Mouse (Mus musculus) E14TG2a.4 (cell line): ENCODE measurements at regions not wholly inside any gene's neighbourhood (a gene's known extent, or its start where the extent isn't known, plus 50 kb on each side); places are given as distances from the start of the nearest gene placed in this dataset.
"Not testable (repeated sequence)": the region's sequence is repeated elsewhere in the genome, so short reads cannot be mapped to it uniquely, and the experiment has no call there.

Source experiments
- H3K27me3 ChIP-seq: 2 replicates; pipeline ENCODE4 v1.6.1; 2014; ENCODE audit warnings: low read length, control low read depth; ENCODE audit not compliant: insufficient read depth
- H3K36me3 ChIP-seq: 2 replicates; pipeline ENCODE4 v1.6.1; 2014; ENCODE audit warnings: low read length, control low read depth; ENCODE audit not compliant: insufficient read depth
- H3K4me1 ChIP-seq: replicated peaks from 2 replicates; pipeline ENCODE4 v1.6.1; 2014; ENCODE audit warnings: low read depth, low read length, control low read depth
- H3K4me3 ChIP-seq: replicated peaks from 2 replicates; pipeline ENCODE4 v1.5.1; 2014; ENCODE audit warnings: mild to moderate bottlenecking, low read length
- H3K9me3 ChIP-seq: 2 replicates; pipeline ENCODE4 v1.6.1; 2014; ENCODE audit warnings: low read length, control low read depth
- CTCF ChIP-seq: conservative IDR thresholded peaks from 2 replicates; pipeline ENCODE4 v1.5.1; 2014; ENCODE audit warnings: low read length
- NANOG ChIP-seq: IDR thresholded peaks from 2 replicates; pipeline ENCODE4 v1.6.1; 2014; ENCODE audit warnings: borderline replicate concordance, low read length, mixed read lengths
- POU5F1 ChIP-seq: IDR thresholded peaks from 2 replicates; pipeline ENCODE4 v1.6.1; 2014; ENCODE audit warnings: low read length, borderline replicate concordance

DNA sequence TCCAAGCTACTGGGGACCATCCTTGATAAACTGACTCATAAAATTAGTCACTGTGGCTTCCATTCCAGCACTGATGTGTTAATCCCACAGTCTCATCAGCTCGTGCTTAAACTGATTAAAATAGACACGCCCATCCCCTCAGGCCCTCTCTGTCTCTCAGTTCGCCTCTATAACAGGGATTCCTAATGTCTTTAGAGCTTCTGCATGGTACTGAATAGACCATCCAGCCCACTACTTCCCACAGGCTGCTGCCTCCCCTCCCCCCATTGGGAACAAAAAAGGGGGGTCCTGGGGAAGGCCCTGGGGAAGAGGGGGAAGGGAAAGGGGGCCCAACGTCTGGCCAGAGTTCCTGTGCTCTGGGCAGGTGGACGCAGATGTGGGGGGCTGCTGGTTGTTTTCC is 119.7 kb upstream of the Kctd3 start:
- no peaks in the 10 kb centered on the region for H3K36me3 ChIP-seq
- peaks cover 4% of the 10 kb centered on the region for H3K4me1 ChIP-seq
- H3K4me3 ChIP-seq: no peak overlapping the region
- H3K9me3 ChIP-seq: no peaks in the 10 kb centered on the region
- H3K27me3 ChIP-seq: no peaks in the 10 kb centered on the region
- TF ChIP-seq CTCF (no peak), NANOG (no peak), POU5F1 (no peak)

DNA sequence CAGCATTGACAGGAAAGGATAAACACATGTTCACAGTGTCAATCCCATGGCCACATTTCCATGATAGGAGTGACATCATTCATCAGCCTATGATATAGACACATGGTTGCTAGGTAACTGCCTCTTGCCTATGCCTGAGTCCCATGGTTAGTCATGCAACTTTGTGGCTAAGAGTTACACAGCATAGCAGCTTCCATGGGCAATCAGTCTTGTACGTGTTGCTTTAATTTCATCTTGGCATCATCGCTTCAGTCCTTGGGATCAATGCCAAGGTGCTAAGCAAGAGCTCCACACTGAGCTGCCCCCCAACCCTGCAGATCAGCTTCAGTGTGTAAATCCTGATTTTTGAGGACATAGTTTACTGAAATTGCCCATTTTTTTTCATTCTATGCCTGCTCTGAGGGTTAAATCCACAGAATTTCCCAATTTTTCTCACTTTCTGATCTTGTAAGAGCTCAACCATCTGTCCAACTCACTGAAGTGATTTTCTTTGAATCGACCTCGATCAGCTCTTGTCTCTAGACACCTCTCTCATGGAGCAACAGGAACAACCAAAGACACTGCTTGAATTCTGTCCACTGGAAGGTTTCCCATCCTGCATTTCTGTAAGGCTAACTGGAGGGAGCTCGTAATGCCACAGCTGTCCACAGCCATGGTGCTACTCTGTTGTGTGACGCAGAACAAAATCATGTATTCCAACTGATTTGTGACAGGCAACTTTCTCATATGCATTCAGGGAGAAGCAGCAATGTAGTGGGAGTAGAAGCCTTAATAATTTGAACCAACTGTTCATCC is 112.5 kb upstream of the Kctd3 start:
- no peak overlapping the region for H3K4me3 ChIP-seq
- H3K9me3 ChIP-seq: no peaks in the 10 kb centered on the region
- TF ChIP-seq NANOG: no peak
- no peak for TF ChIP-seq POU5F1

DNA sequence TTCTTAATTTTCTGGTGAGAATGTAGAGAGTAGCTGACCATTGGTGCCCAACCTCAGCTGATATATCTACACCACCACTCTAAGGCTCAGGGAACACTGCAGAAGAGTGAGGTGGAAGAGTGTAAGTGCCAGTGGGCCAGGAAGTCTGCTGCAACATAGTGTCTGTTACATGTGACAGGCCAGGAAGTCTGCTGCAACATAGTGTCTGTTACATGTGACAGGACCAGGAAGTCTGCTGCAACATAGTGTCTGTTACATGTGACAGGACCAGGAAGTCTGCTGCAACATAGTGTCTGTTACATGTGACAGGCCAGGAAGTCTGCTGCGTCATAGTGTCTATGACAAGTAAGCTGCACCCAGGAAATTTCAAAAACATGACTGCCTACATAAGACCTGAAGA is 111.4 kb upstream of the Kctd3 start:
- not testable (repeated sequence) for H3K9me3 ChIP-seq, H3K4me1 ChIP-seq, H3K4me3 ChIP-seq, H3K36me3 ChIP-seq, H3K27me3 ChIP-seq

More for the DNA sequence above, 112.5 kb upstream of the Kctd3 start:
- no peaks in the 10 kb centered on the region for H3K36me3 ChIP-seq
- no peaks in the 10 kb centered on the region for H3K27me3 ChIP-seq
- H3K4me1 ChIP-seq: no peaks in the 10 kb centered on the region; the same call in 1 of the 2 replicates

DNA sequence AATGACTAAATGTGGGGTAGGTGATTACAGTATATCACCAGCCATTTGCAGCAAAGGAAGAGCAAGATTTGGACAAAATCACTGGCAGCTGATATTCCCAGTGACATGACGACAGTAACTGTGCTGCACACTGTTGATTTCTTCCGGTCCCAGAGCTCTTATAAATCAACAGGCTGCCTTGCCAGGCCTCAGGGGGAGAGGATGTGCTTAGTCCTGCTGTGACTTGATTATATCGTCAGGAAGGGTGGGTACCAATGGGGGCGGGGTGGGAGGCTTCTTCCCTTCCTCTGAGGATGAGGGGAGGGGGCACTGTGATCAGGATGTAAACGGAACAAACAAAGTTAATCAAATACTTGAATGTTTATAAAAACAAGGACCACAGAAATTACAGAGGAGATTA is 110.9 kb upstream of the Kctd3 start:
- no peaks in the 10 kb centered on the region; the same call in 1 of the 2 replicates for H3K4me1 ChIP-seq
- H3K36me3 ChIP-seq: no peaks in the 10 kb centered on the region
- H3K4me3 ChIP-seq: no peak overlapping the region
- TF ChIP-seq CTCF (no peak), POU5F1 (no peak), NANOG (no peak)
- H3K9me3 ChIP-seq: no peaks in the 10 kb centered on the region
- H3K27me3 ChIP-seq: no peaks in the 10 kb centered on the region

- TF ChIP-seq CTCF (no peak), POU5F1 (no peak), NANOG (no peak)
- H3K27me3 ChIP-seq: no peaks in the 10 kb centered on the region; the same call in 1 of the 2 replicates
- H3K9me3 ChIP-seq: no peaks in the 10 kb centered on the region
- H3K4me3 ChIP-seq: no peak overlapping the region
- H3K36me3 ChIP-seq: no peaks in the 10 kb centered on the region
- no peaks in the 10 kb centered on the region; the same call in 1 of the 2 replicates for H3K4me1 ChIP-seq
These were observed 108.3 kb upstream of the Kctd3 start for GRCm38 (mm10) chr1:189115914-189116313.

- Histone ChIP-seq H3K4me3 (no peak overlapping the region), H3K4me1 (no peaks in the 10 kb centered on the region; the same call in 1 of the 2 replicates), H3K9me3 (no peaks in the 10 kb centered on the region), H3K36me3 (no peaks in the 10 kb centered on the region), H3K27me3 (no peaks in the 10 kb centered on the region; the same call in 1 of the 2 replicates)
- TF ChIP-seq CTCF: peak; percentile 65
- TF ChIP-seq NANOG: no peak
These were observed 107.6 kb upstream of the Kctd3 start for GRCm38 (mm10) chr1:189115279-189115678.

DNA sequence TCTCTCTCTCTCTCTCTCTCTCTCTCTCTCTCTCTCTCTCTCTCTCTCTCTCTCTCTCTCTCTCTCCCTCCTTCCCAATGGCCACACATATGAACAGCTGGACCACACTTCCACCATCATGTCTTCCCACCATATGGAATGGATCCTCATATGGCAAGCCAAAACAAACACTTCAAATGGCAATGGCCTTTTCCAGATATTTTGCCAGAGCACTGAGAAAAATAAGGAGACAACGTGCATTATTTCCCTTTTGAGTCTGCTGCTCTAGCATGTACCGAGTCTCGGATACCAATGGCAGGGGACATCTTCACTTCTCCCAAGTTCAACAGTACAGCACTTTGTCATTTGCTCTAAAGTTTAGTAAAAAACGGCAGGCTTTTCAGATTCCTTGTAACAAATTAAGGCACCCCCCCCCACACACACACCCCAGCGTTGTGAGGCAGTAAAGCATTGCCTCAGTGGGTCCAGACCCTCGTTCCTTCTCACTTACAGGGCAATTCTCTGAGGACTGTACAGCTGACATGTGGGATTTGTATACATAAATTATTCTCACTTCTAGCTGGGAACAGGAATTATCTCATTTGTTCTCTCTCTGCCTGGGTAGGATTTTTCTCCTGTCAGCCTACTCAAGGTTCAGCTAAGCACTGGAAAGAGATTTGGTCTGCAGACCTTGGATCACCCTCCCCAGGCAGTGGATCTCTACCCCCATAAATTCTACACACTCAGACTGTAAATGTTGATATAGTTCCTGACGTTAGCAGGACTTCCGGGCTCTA is 100.8 kb upstream of the Kctd3 start:
- no peak for TF ChIP-seq CTCF
- TF ChIP-seq NANOG: no peak
- TF ChIP-seq POU5F1: no peak

DNA sequence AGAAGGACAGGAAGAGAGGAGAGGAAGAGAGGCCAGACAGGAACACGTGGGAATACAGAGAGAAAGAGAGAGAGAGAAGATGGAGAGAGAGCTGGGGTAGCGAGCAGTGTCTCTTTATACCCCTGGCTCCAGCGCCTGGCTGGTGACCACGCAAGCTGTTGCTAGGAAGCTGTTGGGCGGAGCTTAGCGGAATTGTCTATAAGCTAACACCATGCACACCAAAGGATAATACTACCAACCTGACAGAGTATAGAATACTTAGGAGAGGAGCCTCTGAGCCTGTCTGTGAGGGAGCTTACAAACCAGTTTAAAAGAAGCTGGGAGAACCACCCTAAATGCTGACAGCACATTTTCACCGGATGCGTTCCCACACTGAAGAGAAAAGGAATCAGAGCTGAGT is 100.2 kb upstream of the Kctd3 start:
- TF ChIP-seq NANOG: no peak
- no peak for TF ChIP-seq POU5F1
- no peak for TF ChIP-seq CTCF
- Histone ChIP-seq H3K27me3 (no peaks in the 10 kb centered on the region; the same call in 1 of the 2 replicates), H3K9me3 (no peaks in the 10 kb centered on the region), H3K4me3 (no peak overlapping the region), H3K36me3 (no peaks in the 10 kb centered on the region), H3K4me1 (no peaks in the 10 kb centered on the region)

More for the DNA sequence above, 100.8 kb upstream of the Kctd3 start:
- no peaks in the 10 kb centered on the region for H3K4me1 ChIP-seq
- no peaks in the 10 kb centered on the region for H3K36me3 ChIP-seq
- no peaks in the 10 kb centered on the region; the same call in 1 of the 2 replicates for H3K27me3 ChIP-seq
- H3K9me3 ChIP-seq: no peaks in the 10 kb centered on the region
- H3K4me3 ChIP-seq: no peak overlapping the region

DNA sequence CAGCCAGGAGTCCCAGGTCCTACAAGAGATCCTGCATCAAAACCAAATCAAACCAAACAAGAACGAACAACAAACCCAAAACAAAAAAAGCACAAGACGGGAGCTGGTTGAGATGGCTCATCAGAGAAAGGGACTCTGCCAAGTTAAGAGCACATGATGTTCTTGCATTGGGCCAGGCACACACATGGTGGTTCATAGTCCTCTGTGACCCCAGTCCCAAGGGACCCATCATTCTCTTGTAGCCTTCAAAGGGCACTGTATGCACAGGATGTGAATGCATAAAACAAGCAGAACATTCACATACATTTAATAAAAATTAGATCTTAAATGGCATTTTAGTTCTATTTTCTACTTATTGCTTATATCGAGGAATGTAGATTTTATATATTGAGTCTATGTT is 99.5 kb upstream of the Kctd3 start:
- no peaks in the 10 kb centered on the region for H3K9me3 ChIP-seq
- H3K4me3 ChIP-seq: no peak overlapping the region

More for the DNA sequence above, 99.5 kb upstream of the Kctd3 start:
- Histone ChIP-seq H3K27me3 (no peaks in the 10 kb centered on the region; the same call in 1 of the 2 replicates), H3K36me3 (no peaks in the 10 kb centered on the region), H3K4me1 (no peaks in the 10 kb centered on the region)
- no peak for TF ChIP-seq POU5F1
- TF ChIP-seq CTCF: no peak
- TF ChIP-seq NANOG: no peak
